Mouse (Mus musculus): ENCODE results near the gene Eif4ebp2.
A peak's percentile ranks its signal among the peaks of the same experiment; 100 is the strongest.

Gene Eif4ebp2

DNA sequence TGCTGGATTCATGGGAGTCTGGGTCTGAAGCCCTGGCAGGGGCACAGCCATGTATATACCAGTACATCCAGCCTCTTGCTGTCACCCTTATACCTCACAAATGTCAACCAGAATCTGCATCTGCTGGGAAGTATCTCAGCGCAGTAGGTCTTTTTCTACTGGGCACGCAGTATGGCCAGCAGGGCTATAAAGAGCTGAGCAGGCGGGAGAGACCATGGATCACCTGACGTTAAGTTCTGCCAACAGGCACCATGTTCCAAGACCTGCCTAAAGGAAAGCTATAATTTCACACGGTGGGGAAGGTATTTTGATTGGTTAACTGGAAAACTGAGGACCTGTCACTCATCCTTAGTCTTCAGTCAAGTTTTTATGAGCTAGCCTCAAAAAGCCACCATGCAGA lies 23.4 kb downstream of the Eif4ebp2 start:
- Histone ChIP-seq H3K4me3 (replicated peaks; ENCODE audit: low read length) (no peak overlapping the region), H3K9me3 (ENCODE audit: low read length) (no peaks in the 10 kb centered on the region), H3K4me1 (replicated peaks; ENCODE audit: low read depth, low read length) (peaks cover 68% of the 10 kb centered on the region), H3K27me3 (ENCODE audit: insufficient read depth, low read length) (no peaks in the 10 kb centered on the region), H3K36me3 (ENCODE audit: insufficient read depth, low read length) (peaks cover 94% of the 10 kb centered on the region)
- TF ChIP-seq NANOG (IDR thresholded peaks at IDR 0.05; ENCODE audit: borderline replicate concordance, low read length) (no peak), POU5F1 (IDR thresholded peaks at IDR 0.05; ENCODE audit: borderline replicate concordance, low read length) (no peak), CTCF (conservative IDR thresholded peaks at IDR 0.05; ENCODE audit: low read length) (no peak)

DNA sequence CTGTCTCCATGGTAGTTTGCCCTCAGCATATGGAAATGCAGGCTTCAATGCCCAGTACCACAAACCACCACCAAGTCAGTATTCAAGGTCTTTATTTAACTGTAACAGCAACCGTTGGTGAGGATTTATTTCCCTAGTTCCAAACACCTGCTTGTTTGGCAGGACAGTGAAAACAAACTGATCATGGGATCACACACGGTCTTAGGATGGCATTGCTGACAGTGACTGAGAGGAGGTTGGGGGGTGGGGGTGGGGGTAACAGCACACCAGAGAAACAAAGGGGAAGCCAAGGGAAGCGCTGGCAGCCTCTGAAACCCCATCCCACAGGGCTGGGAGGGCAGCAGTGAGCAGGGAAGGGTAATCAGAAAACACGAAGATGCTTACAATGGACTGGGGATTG lies 24.0 kb downstream of the Eif4ebp2 start:
- Histone ChIP-seq H3K4me3 (replicated peaks; ENCODE audit: low read length) (no peak overlapping the region), H3K36me3 (ENCODE audit: insufficient read depth, low read length) (peaks cover 94% of the 10 kb centered on the region), H3K4me1 (replicated peaks; ENCODE audit: low read depth, low read length) (peaks cover 73% of the 10 kb centered on the region), H3K9me3 (ENCODE audit: low read length) (no peaks in the 10 kb centered on the region), H3K27me3 (ENCODE audit: insufficient read depth, low read length) (no peaks in the 10 kb centered on the region)
- no peak for TF ChIP-seq CTCF (conservative IDR thresholded peaks at IDR 0.05; ENCODE audit: low read length)
- TF ChIP-seq POU5F1 (IDR thresholded peaks at IDR 0.05; ENCODE audit: borderline replicate concordance, low read length): no peak
- TF ChIP-seq NANOG (IDR thresholded peaks at IDR 0.05; ENCODE audit: borderline replicate concordance, low read length): no peak

DNA sequence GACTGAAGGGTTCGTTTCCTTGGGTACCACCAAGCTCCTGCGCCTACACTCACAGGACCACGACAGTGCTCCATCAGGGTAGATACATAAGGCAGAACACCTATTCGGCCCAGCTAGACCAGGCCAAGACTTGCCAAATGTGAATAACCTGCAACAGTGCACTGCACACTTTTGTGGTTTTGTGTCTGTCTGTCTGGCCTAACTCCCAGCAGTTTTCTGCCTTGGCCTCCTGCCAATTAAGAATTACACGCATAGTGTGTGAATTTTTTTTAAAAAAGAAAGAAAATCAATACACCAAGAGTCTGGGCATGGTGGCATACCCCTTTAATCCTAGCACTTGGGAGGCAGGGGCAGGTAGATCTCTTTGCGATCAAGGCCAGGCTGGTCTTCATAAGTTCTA lies 24.5 kb downstream of the Eif4ebp2 start:
- H3K27me3 ChIP-seq (ENCODE audit: insufficient read depth, low read length): no peaks in the 10 kb centered on the region
- no peaks in the 10 kb centered on the region for H3K9me3 ChIP-seq (ENCODE audit: low read length)
- H3K36me3 ChIP-seq (ENCODE audit: insufficient read depth, low read length): peaks cover 94% of the 10 kb centered on the region
- TF ChIP-seq NANOG (IDR thresholded peaks at IDR 0.05; ENCODE audit: borderline replicate concordance, low read length): no peak
- no peak for TF ChIP-seq POU5F1 (IDR thresholded peaks at IDR 0.05; ENCODE audit: borderline replicate concordance, low read length)
- TF ChIP-seq CTCF (conservative IDR thresholded peaks at IDR 0.05; ENCODE audit: low read length): no peak
- H3K4me1 ChIP-seq (replicated peaks; ENCODE audit: low read depth, low read length): peaks cover 73% of the 10 kb centered on the region
- no peak overlapping the region for H3K4me3 ChIP-seq (replicated peaks; ENCODE audit: low read length)

DNA sequence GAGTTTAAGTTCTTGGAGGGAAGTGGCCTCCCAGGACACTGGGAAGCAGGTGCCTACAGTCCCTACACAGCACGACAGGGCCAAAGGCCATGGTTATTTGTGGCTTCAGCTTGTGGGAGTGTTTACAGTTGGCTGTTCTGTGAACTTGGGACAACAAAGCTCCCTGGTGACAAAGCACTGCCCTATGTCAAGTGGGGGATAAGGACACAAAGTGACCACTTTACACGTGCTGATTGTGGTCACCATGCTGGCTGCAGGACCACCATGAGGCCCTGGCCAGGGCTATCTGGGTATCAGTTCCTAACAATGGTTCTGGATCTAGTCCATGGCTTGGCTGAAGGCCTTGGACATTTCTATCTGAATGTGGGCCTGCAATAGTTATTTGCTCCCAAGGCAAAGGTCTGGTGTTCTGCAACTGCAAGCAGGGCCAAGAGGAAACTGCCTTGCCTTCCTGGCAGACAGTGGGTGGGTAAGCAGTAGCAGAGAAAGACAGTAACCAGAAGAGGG lies 26.2 kb downstream of the Eif4ebp2 start:
- H3K4me1 ChIP-seq (replicated peaks; ENCODE audit: low read depth, low read length): peaks cover 82% of the 10 kb centered on the region
- H3K36me3 ChIP-seq (ENCODE audit: insufficient read depth, low read length): peaks cover 93% of the 10 kb centered on the region
- no peaks in the 10 kb centered on the region for H3K27me3 ChIP-seq (ENCODE audit: insufficient read depth, low read length)
- TF ChIP-seq POU5F1 (IDR thresholded peaks at IDR 0.05; ENCODE audit: borderline replicate concordance, low read length) (no peak), CTCF (conservative IDR thresholded peaks at IDR 0.05; ENCODE audit: low read length) (no peak), NANOG (IDR thresholded peaks at IDR 0.05; ENCODE audit: borderline replicate concordance, low read length) (no peak)
- no peak overlapping the region for H3K4me3 ChIP-seq (replicated peaks; ENCODE audit: low read length)
- no peaks in the 10 kb centered on the region for H3K9me3 ChIP-seq (ENCODE audit: low read length)

- Histone ChIP-seq H3K4me1 (replicated peaks; ENCODE audit: low read depth, low read length) (peaks cover 82% of the 10 kb centered on the region), H3K9me3 (ENCODE audit: low read length) (no peaks in the 10 kb centered on the region), H3K4me3 (replicated peaks; ENCODE audit: low read length) (no peak overlapping the region), H3K27me3 (ENCODE audit: insufficient read depth, low read length) (no peaks in the 10 kb centered on the region), H3K36me3 (ENCODE audit: insufficient read depth, low read length) (peaks cover 93% of the 10 kb centered on the region)
- no peak for TF ChIP-seq CTCF (conservative IDR thresholded peaks at IDR 0.05; ENCODE audit: low read length)
- TF ChIP-seq POU5F1 (IDR thresholded peaks at IDR 0.05; ENCODE audit: borderline replicate concordance, low read length): no peak
- TF ChIP-seq NANOG (IDR thresholded peaks at IDR 0.05; ENCODE audit: borderline replicate concordance, low read length): no peak
Measured at GRCm38 (mm10) chr10:61425047-61425446, 27.4 kb downstream of the Eif4ebp2 start.

DNA sequence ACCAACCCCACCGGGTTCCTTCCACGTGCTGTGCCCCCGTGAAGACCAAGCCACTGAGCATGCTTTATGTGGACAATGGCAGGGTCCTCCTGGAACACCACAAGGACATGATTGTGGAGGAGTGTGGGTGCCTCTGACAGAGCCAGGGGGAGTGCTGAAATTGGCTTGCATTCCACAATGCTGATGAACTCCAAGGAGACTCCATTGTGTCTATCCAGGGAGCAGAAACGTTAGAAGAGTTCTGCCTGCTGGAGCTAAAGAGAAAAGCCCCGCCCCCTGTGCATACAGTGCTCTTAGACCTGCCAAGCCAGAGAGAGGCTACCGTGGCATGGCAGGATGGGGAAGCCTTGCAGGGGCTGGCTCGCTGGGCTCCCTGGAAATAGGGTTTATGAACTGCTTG lies 28.0 kb downstream of the Eif4ebp2 start:
- TF ChIP-seq NANOG (IDR thresholded peaks at IDR 0.05; ENCODE audit: borderline replicate concordance, low read length): no peak
- no peak for TF ChIP-seq POU5F1 (IDR thresholded peaks at IDR 0.05; ENCODE audit: borderline replicate concordance, low read length)
- TF ChIP-seq CTCF (conservative IDR thresholded peaks at IDR 0.05; ENCODE audit: low read length): no peak
- H3K4me1 ChIP-seq (replicated peaks; ENCODE audit: low read depth, low read length): peaks cover 82% of the 10 kb centered on the region
- H3K27me3 ChIP-seq (ENCODE audit: insufficient read depth, low read length): no peaks in the 10 kb centered on the region
- peaks cover 93% of the 10 kb centered on the region for H3K36me3 ChIP-seq (ENCODE audit: insufficient read depth, low read length)
- H3K4me3 ChIP-seq (replicated peaks; ENCODE audit: low read length): 0 out of 2 replicates have a peak overlapping the region, but pooled peaks have one; percentile 35
- no peaks in the 10 kb centered on the region for H3K9me3 ChIP-seq (ENCODE audit: low read length)

GRCm38 (mm10) chr10:61423289-61423688 lies 29.2 kb downstream of the Eif4ebp2 start:
- Histone ChIP-seq H3K36me3 (ENCODE audit: insufficient read depth, low read length) (peaks cover 85% of the 10 kb centered on the region), H3K4me3 (replicated peaks; ENCODE audit: low read length) (peak overlapping the region; percentile 65)
- TF ChIP-seq CTCF (conservative IDR thresholded peaks at IDR 0.05; ENCODE audit: low read length) (peak; percentile 88), NANOG (IDR thresholded peaks at IDR 0.05; ENCODE audit: borderline replicate concordance, low read length) (no peak)

GRCm38 (mm10) chr10:61422861-61423260 lies 29.6 kb downstream of the Eif4ebp2 start:
- Histone ChIP-seq H3K9me3 (ENCODE audit: low read length) (no peaks in the 10 kb centered on the region), H3K4me3 (replicated peaks; ENCODE audit: low read length) (peak overlapping the region; percentile 65), H3K36me3 (ENCODE audit: insufficient read depth, low read length) (peaks cover 82% of the 10 kb centered on the region), H3K27me3 (ENCODE audit: insufficient read depth, low read length) (no peaks in the 10 kb centered on the region), H3K4me1 (replicated peaks; ENCODE audit: low read depth, low read length) (peaks cover 73% of the 10 kb centered on the region)
- no peak for TF ChIP-seq NANOG (IDR thresholded peaks at IDR 0.05; ENCODE audit: borderline replicate concordance, low read length)

More at GRCm38 (mm10) chr10:61423289-61423688, 29.2 kb downstream of the Eif4ebp2 start:
- no peaks in the 10 kb centered on the region for H3K9me3 ChIP-seq (ENCODE audit: low read length)
- H3K4me1 ChIP-seq (replicated peaks; ENCODE audit: low read depth, low read length): peaks cover 74% of the 10 kb centered on the region
- H3K27me3 ChIP-seq (ENCODE audit: insufficient read depth, low read length): no peaks in the 10 kb centered on the region

GRCm38 (mm10) chr10:61420011-61420410 lies 32.5 kb downstream of the Eif4ebp2 start:
- H3K4me3 ChIP-seq (replicated peaks; ENCODE audit: low read length): peak overlapping the region; percentile 97
- peaks cover 57% of the 10 kb centered on the region for H3K36me3 ChIP-seq (ENCODE audit: insufficient read depth, low read length)
- TF ChIP-seq NANOG (IDR thresholded peaks at IDR 0.05; ENCODE audit: borderline replicate concordance, low read length): no peak
- TF ChIP-seq POU5F1 (IDR thresholded peaks at IDR 0.05; ENCODE audit: borderline replicate concordance, low read length): no peak
- TF ChIP-seq CTCF (conservative IDR thresholded peaks at IDR 0.05; ENCODE audit: low read length): no peak
- no peaks in the 10 kb centered on the region for H3K27me3 ChIP-seq (ENCODE audit: insufficient read depth, low read length)
- H3K9me3 ChIP-seq (ENCODE audit: low read length): no peaks in the 10 kb centered on the region
- peaks cover 77% of the 10 kb centered on the region for H3K4me1 ChIP-seq (replicated peaks; ENCODE audit: low read depth, low read length)

All from E14TG2a.4 (cell line).